Mouse (Mus musculus): ENCODE results near the gene Amy1. TPM values are rescaled to one million over a fixed set of nuclear protein-coding genes. Genes with fewer than 3 reads are reported as not detected.

The Amy1 gene
- 53.6 and 57.2 TPM in 2 replicates for polyA plus RNA-seq (2012; rRNA removed)

GRCm38 (mm10) chr3:113606599-113606998 is at the start of gene Amy1:
Amy1 (minus strand) TSS chr3:113606699.

GRCm38 (mm10) chr3:113629606-113630359 is 23.3 kb upstream of the Amy1 start, which contains the start of gene Rnpc3:
Rnpc3 (minus strand) TSS chr3:113630149.

GRCm38 (mm10) chr3:113532328-113532727 is 74.2 kb downstream of the Amy1 start, which contains the start of gene Amy2a1:
Amy2a1 (minus strand) TSS chr3:113532428.

Other genes starting within 250 kb of the Amy1 start
- 10.0 and 11.0 TPM in 2 replicates for gene Amy2a1, start 74.3 kb downstream of the Amy1 start, polyA plus RNA-seq (2012; rRNA removed)
- 11.0 and 11.5 TPM in 2 replicates for gene Rnpc3, start 23.4 kb upstream of the Amy1 start, polyA plus RNA-seq (2012; rRNA removed)

All from liver, embryonic 18 days (tissue).